Mouse (Mus musculus): ENCODE measurements around the gene Ccdc14. TPM values are rescaled to one million over a fixed set of nuclear protein-coding genes. Genes with fewer than 3 reads are reported as not detected.

The Ccdc14 gene
- total and polyA plus RNA-seq, 3 experiments: 6.5 to 8.2 TPM; not detected in 1

DNA sequence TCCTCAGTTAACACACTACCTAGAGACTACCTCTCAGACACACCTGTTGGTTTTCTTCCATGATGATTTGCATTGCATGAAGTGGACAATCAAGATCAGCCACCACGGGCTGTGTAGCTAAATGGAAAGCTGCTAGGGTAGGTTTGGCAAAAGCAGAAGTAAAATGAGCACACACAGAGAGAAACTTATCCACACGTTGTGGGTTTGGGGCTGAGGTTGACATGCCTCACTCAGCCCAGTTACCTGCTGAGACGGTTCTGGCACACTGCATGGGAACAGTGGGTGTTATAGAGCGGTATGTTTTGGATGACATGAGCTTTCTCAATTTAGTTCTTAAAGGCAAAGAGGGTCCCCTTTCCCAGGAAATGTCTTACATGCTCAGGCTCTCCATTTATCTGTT lies 79.7 kb downstream of the Ccdc14 start:
- Histone ChIP-seq H3K9me3 (replicated peaks; ENCODE audit: insufficient read depth, low read length) (no peaks in the 10 kb centered on the region), H3K27ac (ENCODE audit: control insufficient read depth, low read depth, low read length) (no peak overlapping the region), H3K27me3 (ENCODE audit: control insufficient read depth in 1 of 2, insufficient read depth in 2 of 2, low read length in 2 of 2) (no peaks in the 10 kb centered on the region), H3K4me1 (ENCODE audit: control insufficient read depth in 1 of 2, insufficient read depth in 2 of 2, low read length in 2 of 2) (no peaks in the 10 kb centered on the region), H3K9ac (ENCODE audit: control insufficient read depth, low read depth, low read length, poor library complexity, severe bottlenecking) (no peak overlapping the region), H3K4me3 (ENCODE audit: control insufficient read depth in 1 of 2, insufficient read depth in 1 of 2, low read depth in 2 of 2, low read length in 2 of 2) (no peak overlapping the region), H3K36me3 (ENCODE audit: control insufficient read depth in 1 of 2, insufficient read depth in 2 of 2, low read length in 2 of 2) (no peaks in the 10 kb centered on the region), H3K79me2 (ENCODE audit: control insufficient read depth, insufficient read depth, low read length, poor library complexity) (no peaks in the 10 kb centered on the region)
- TF ChIP-seq ZNF384 (IDR thresholded peaks at IDR 0.05; ENCODE audit: low read depth, low read length) (no peak), RAD21 (IDR thresholded peaks at IDR 0.05; ENCODE audit: low read depth, low read length) (no peak), BHLHE40 (IDR thresholded peaks at IDR 0.05; ENCODE audit: borderline replicate concordance, low read depth, low read length) (no peak), SMC3 (IDR thresholded peaks at IDR 0.05; ENCODE audit: low read depth, low read length) (no peak), GABPA (IDR thresholded peaks at IDR 0.05; ENCODE audit: low read depth, low read length) (no peak), POLR2A (IDR thresholded peaks at IDR 0.05; ENCODE audit: control insufficient read depth in 1 of 2, insufficient read depth in 1 of 2, low read depth in 1 of 2, low read length in 2 of 2, poor library complexity in 1 of 2) (no peak), MEF2A (IDR thresholded peaks at IDR 0.05; ENCODE audit: extremely low read depth, insufficient replicate concordance, low read depth, low read length, poor library complexity, severe bottlenecking) (no peak)
- no peak for DNase-seq (ENCODE audit: low read depth, low spot score)

DNA sequence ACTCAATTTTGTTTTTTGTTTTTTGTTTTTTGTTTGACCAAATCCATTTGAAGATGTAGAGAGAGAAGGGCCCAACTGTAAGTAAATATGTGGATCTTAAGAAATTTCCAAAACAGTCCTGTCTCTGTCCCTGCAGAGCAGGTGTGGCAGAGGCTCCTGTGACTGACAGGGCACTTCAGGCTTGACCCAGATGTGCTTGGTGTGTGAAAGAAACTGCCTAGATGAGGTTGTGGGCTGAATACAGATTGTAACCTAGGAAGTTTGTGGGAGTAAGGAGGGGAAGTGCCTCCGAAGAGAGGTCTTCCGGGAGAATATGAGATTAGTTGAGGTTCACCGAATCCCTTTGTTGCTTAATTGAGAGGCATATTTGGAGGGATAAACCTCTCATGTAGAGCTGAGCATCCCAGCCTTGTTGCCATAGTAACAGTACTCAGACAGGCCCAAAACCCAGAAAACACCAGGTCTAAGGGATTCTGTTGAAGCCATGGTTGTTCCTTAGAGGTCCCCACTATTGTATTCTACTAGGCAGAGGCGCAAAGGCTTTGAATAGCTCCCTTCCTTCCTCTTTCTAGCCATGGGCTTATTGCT lies 82.1 kb downstream of the Ccdc14 start:
- no peaks in the 10 kb centered on the region for H3K4me1 ChIP-seq (ENCODE audit: control insufficient read depth in 1 of 2, insufficient read depth in 2 of 2, low read length in 2 of 2)
- H3K79me2 ChIP-seq (ENCODE audit: control insufficient read depth, insufficient read depth, low read length, poor library complexity): no peaks in the 10 kb centered on the region
- no peak overlapping the region for H3K27ac ChIP-seq (ENCODE audit: control insufficient read depth, low read depth, low read length)
- no peaks in the 10 kb centered on the region for H3K36me3 ChIP-seq (ENCODE audit: control insufficient read depth in 1 of 2, insufficient read depth in 2 of 2, low read length in 2 of 2)
- TF ChIP-seq MAX (IDR thresholded peaks at IDR 0.05; ENCODE audit: low read length): no peak
- TF ChIP-seq EP300 (IDR thresholded peaks at IDR 0.05; ENCODE audit: low read depth in 1 of 2, low read length in 2 of 2): no peak
- no peak for TF ChIP-seq RAD21 (IDR thresholded peaks at IDR 0.05; ENCODE audit: low read depth, low read length)
- TF ChIP-seq ZKSCAN1 (IDR thresholded peaks at IDR 0.05; ENCODE audit: low read depth, low read length): no peak
- H3K4me3 ChIP-seq (ENCODE audit: control insufficient read depth in 1 of 2, insufficient read depth in 1 of 2, low read depth in 2 of 2, low read length in 2 of 2): no peak overlapping the region
- no peaks in the 10 kb centered on the region for H3K9me3 ChIP-seq (replicated peaks; ENCODE audit: insufficient read depth, low read length)
- no peak for DNase-seq (ENCODE audit: low read depth, low spot score)
- no peaks in the 10 kb centered on the region for H3K27me3 ChIP-seq (ENCODE audit: control insufficient read depth in 1 of 2, insufficient read depth in 2 of 2, low read length in 2 of 2)
- H3K9ac ChIP-seq (ENCODE audit: control insufficient read depth, low read depth, low read length, poor library complexity, severe bottlenecking): no peak overlapping the region

Other genes starting within 250 kb of the Ccdc14 start
- 9.5 and 10.4 TPM in 2 replicates for gene Kalrn, start 117.1 kb upstream of the Ccdc14 start, total RNA-seq (2012; rRNA removed)
- 10 to 100 TPM in 1 of 2 experiments, not detected in 1; 11.8 TPM for gene Kalrn, start 117.1 kb upstream of the Ccdc14 start, polyA plus RNA-seq (2012; ENCODE audit: insufficient read depth in 1 of 2, insufficient read length in 2 of 2, low read depth in 1 of 2, low replicate concordance in 2 of 2, missing spikeins in 1 of 2)
- gene Ropn1, start 40.7 kb upstream of the Ccdc14 start, total RNA-seq (2012; rRNA removed): not detected in 2 replicates
- not detected for gene Ropn1, start 40.7 kb upstream of the Ccdc14 start, polyA plus RNA-seq (2012; ENCODE audit: insufficient read depth in 1 of 2, insufficient read length in 2 of 2, low read depth in 1 of 2, low replicate concordance in 2 of 2, missing spikeins in 1 of 2)
- gene Mylk, start 54.6 kb downstream of the Ccdc14 start, total RNA-seq (2012; rRNA removed): not detected in 2 replicates
- not detected for gene Mylk, start 54.6 kb downstream of the Ccdc14 start, polyA plus RNA-seq (2012; ENCODE audit: insufficient read depth in 1 of 2, insufficient read length in 2 of 2, low read depth in 1 of 2, low replicate concordance in 2 of 2, missing spikeins in 1 of 2)

Data from MEL (cell line).